Mouse (Mus musculus) cortical plate, adult 2 months (tissue): ENCODE measurements around the gene Plb1. TPM values are rescaled to one million over a fixed set of nuclear protein-coding genes. Genes with fewer than 3 reads are reported as not detected.
A peak's percentile ranks its signal among the peaks of the same experiment; 100 is the strongest.

Experiments used
- H3K27ac ChIP-seq: fragments of 200-500 bp; 2 replicates; pipeline ENCODE4 v1.5.1; 2012; ENCODE audit warnings: low read length, control low read depth, inconsistent platforms; ENCODE audit not compliant: insufficient read depth
- H3K4me1 ChIP-seq: fragments of 200-500 bp; 2 replicates; pipeline ENCODE4 v1.6.1; 2011; ENCODE audit warnings: low read length; ENCODE audit not compliant: control insufficient read depth, insufficient read depth
- H3K4me3 ChIP-seq: fragments of 200-500 bp; 2 replicates; pipeline ENCODE4 v1.5.1; 2011; ENCODE audit warnings: mild to moderate bottlenecking, low read length, control low read depth; ENCODE audit not compliant: insufficient read depth
- CTCF ChIP-seq: fragments of 200-500 bp; IDR thresholded peaks from 2 replicates; pipeline ENCODE4 v1.5.1; 2011; ENCODE audit warnings: mild to moderate bottlenecking, control low read depth, low read length; ENCODE audit not compliant: insufficient read depth; ENCODE audit errors: extremely low read depth
- POLR2A ChIP-seq: fragments of 200-500 bp; IDR thresholded peaks from 2 replicates; pipeline ENCODE4 v1.6.1; 2011; ENCODE audit warnings: mild to moderate bottlenecking, low read length, control low read depth; ENCODE audit not compliant: insufficient read depth; ENCODE audit errors: extremely low read depth
- polyA plus RNA-seq: library from polyadenylated mRNA; depleted of rRNA; stranded (reverse); fragments of >200 nt; gene quantifications from 2 replicates; pipeline ENCODE4 v1.2.3, GENCODE M21; 2012; rRNA removed

Gene Plb1
- polyA plus RNA-seq, result 3.6 and 5.0 TPM in 2 replicates

- Histone ChIP-seq H3K27ac (no peak within 1 kb of the TSS), H3K4me3 (no peak within 1 kb of the TSS), H3K4me1 (no peaks in the 10 kb centered on the region)
- TF ChIP-seq CTCF (no peak), POLR2A (no peak)
Observed at GRCm38 (mm10) chr5:32232474-32232873, at the start of gene Plb1. Gene Plb1, plus strand, starts transcription at chr5:32232708.

- Histone ChIP-seq H3K4me1 (no peaks in the 10 kb centered on the region), H3K27ac (no peak overlapping the region), H3K4me3 (no peak overlapping the region)
- TF ChIP-seq CTCF, result no peak
- no peak for TF ChIP-seq POLR2A
Observed at GRCm38 (mm10) chr5:32182885-32183629, 49.5 kb upstream of the Plb1 start.

GRCm38 (mm10) chr5:32187717-32188116 lies 44.8 kb upstream of the Plb1 start:
- Histone ChIP-seq H3K4me3 (no peak overlapping the region), H3K4me1 (no peaks in the 10 kb centered on the region), H3K27ac (no peak overlapping the region)
- TF ChIP-seq POLR2A, result no peak
- no peak for TF ChIP-seq CTCF

- Histone ChIP-seq H3K4me3 (no peak overlapping the region), H3K4me1 (no peaks in the 10 kb centered on the region), H3K27ac (no peak overlapping the region)
- TF ChIP-seq CTCF (no peak), POLR2A (no peak)
Observed at GRCm38 (mm10) chr5:32191259-32191658, 41.2 kb upstream of the Plb1 start.

- H3K4me3 ChIP-seq, result no peak overlapping the region
- H3K27ac ChIP-seq, result no peak overlapping the region
- TF ChIP-seq POLR2A, result no peak
- TF ChIP-seq CTCF, result no peak
- no peaks in the 10 kb centered on the region for H3K4me1 ChIP-seq
Observed at GRCm38 (mm10) chr5:32192016-32192845, 40.3 kb upstream of the Plb1 start.

- H3K4me3 ChIP-seq, result no peak overlapping the region
- H3K4me1 ChIP-seq, result no peaks in the 10 kb centered on the region
- TF ChIP-seq CTCF (no peak), POLR2A (no peak)
- H3K27ac ChIP-seq, result no peak overlapping the region
Observed at GRCm38 (mm10) chr5:32194236-32194635, 38.3 kb upstream of the Plb1 start.

GRCm38 (mm10) chr5:32195857-32196609 lies 36.5 kb upstream of the Plb1 start:
- Histone ChIP-seq H3K27ac (no peak overlapping the region), H3K4me1 (no peaks in the 10 kb centered on the region), H3K4me3 (no peak overlapping the region)
- TF ChIP-seq POLR2A (no peak), CTCF (no peak)

- H3K4me1 ChIP-seq, result no peaks in the 10 kb centered on the region
- TF ChIP-seq POLR2A (no peak), CTCF (peak; percentile 86)
- no peak overlapping the region for H3K27ac ChIP-seq
- no peak overlapping the region for H3K4me3 ChIP-seq
Observed at GRCm38 (mm10) chr5:32197698-32198097, 34.8 kb upstream of the Plb1 start.

GRCm38 (mm10) chr5:32199136-32199535 lies 33.4 kb upstream of the Plb1 start:
- Histone ChIP-seq H3K4me3 (no peak overlapping the region), H3K27ac (no peak overlapping the region), H3K4me1 (no peaks in the 10 kb centered on the region)
- TF ChIP-seq CTCF (no peak), POLR2A (no peak)
